Mouse (Mus musculus) heart, embryonic 12.5 days (tissue): Measurements from ENCODE around the gene Gipc2. TPM values are rescaled to one million over a fixed set of nuclear protein-coding genes. Genes with fewer than 3 reads are reported as not detected.

Experiments used
- polyA plus RNA-seq: library from polyadenylated mRNA; unstranded; fragments of >200 nt; fragmentation: Nextera tagmentation; extraction: Ambion mirVana; gene quantifications from 2 replicates; pipeline ENCODE4 v1.2.1, GENCODE M21; 2016

Gene Gipc2
- polyA plus RNA-seq, 1 experiment from 2014 or later = 4.5 TPM

Other genes starting within 250 kb of the Gipc2 start
- 53.0 and 56.3 TPM in 2 replicates for gene Dnajb4, start 44.1 kb upstream of the Gipc2 start, polyA plus RNA-seq
- gene Fubp1, start 44.2 kb upstream of the Gipc2 start, polyA plus RNA-seq = 142 and 146 TPM in 2 replicates
- gene Nexn, start 100.1 kb upstream of the Gipc2 start, polyA plus RNA-seq = 226 and 246 TPM in 2 replicates
- gene Miga1, start 174.2 kb upstream of the Gipc2 start, polyA plus RNA-seq = 18.0 and 18.8 TPM in 2 replicates
- 37.7 and 38.1 TPM in 2 replicates for gene Usp33, start 180.2 kb upstream of the Gipc2 start, polyA plus RNA-seq
- gene Zzz3, start 229.2 kb upstream of the Gipc2 start, polyA plus RNA-seq = 37.4 and 38.8 TPM in 2 replicates